Mouse (Mus musculus) ES-E14 (cell line): ENCODE measurements around the gene Vax1. TPM values are rescaled to one million over a fixed set of nuclear protein-coding genes. Genes with fewer than 3 reads are reported as not detected.

Source experiments
- DNase-seq: peaks from one replicate; pipeline ENCODE4 v3.0.0-alpha.2; 2013; ENCODE audit warnings: low read depth, low spot score
- H3K27ac ChIP-seq: 2 replicates; pipeline ENCODE4 v1.5.1; 2012; ENCODE audit warnings: low read depth, mild to moderate bottlenecking, low read length, moderate library complexity, mixed read lengths; ENCODE audit not compliant: poor library complexity, insufficient read depth, severe bottlenecking
- H3K36me3 ChIP-seq: 2 replicates; pipeline ENCODE4 v1.6.1; 2012; ENCODE audit warnings: mild to moderate bottlenecking, low read length, moderate library complexity, mixed read lengths; ENCODE audit not compliant: control insufficient read depth, poor library complexity, insufficient read depth, severe bottlenecking
- H3K4me1 ChIP-seq, 2 experiments: fragments of 150-350 bp in 1 of 2; sonication (generic) in 1 of 2; 2 replicates each; pipeline ENCODE4 v1.6.1; 2012; ENCODE audit warnings: low read length in 2 of 2, mild to moderate bottlenecking in 1 of 2, mixed read lengths in 1 of 2; ENCODE audit not compliant: control insufficient read depth in 2 of 2, insufficient read depth in 2 of 2, poor library complexity in 1 of 2
- H3K4me3 ChIP-seq, 2 experiments: fragments of 150-350 bp in 1 of 2; sonication (generic) in 1 of 2; 2 replicates each; pipeline ENCODE4 v1.5.1; 2012; ENCODE audit warnings: low read length in 2 of 2, low read depth in 1 of 2, mild to moderate bottlenecking in 1 of 2, mixed read lengths in 1 of 2; ENCODE audit not compliant: insufficient read depth in 1 of 2, poor library complexity in 1 of 2, severe bottlenecking in 1 of 2
- H3K9ac ChIP-seq: 2 replicates; pipeline ENCODE4 v1.6.1; 2012; ENCODE audit warnings: low read depth, mild to moderate bottlenecking, low read length, mixed read lengths; ENCODE audit not compliant: poor library complexity, insufficient read depth, severe bottlenecking
- H3K9me3 ChIP-seq: fragments of 150-350 bp; sonication (generic); 2 replicates; pipeline ENCODE4 v1.6.1; 2012; ENCODE audit warnings: low read depth, mild to moderate bottlenecking, low read length; ENCODE audit not compliant: control insufficient read depth, insufficient read depth
- CHD2 ChIP-seq: IDR thresholded peaks from 2 replicates; pipeline ENCODE4 v1.6.1; 2014; ENCODE audit warnings: mild to moderate bottlenecking, low read depth, low read length, inconsistent platforms
- HCFC1 ChIP-seq: IDR thresholded peaks from 2 replicates; pipeline ENCODE4 v1.6.1; 2012; ENCODE audit warnings: low read length, inconsistent platforms, borderline replicate concordance; ENCODE audit not compliant: insufficient read depth
- MAFK ChIP-seq: IDR thresholded peaks from 2 replicates; pipeline ENCODE4 v1.6.1; 2014; ENCODE audit warnings: mild to moderate bottlenecking, low read depth, low read length, inconsistent platforms; ENCODE audit not compliant: insufficient read depth
- ZC3H11A ChIP-seq: IDR thresholded peaks from 2 replicates; pipeline ENCODE4 v1.6.1; 2012; ENCODE audit warnings: low read depth, mild to moderate bottlenecking, inconsistent platforms, low read length, borderline replicate concordance
- ZNF384 ChIP-seq: IDR thresholded peaks from 2 replicates; pipeline ENCODE4 v1.6.1; 2012; ENCODE audit warnings: low read depth, low read length, inconsistent platforms
- in situ Hi-C, 2 experiments: fragments of 600-800 bp; cut with MboI; formaldehyde crosslinking; loops; one replicate each; pipeline ENCODE4 v1.15.1; 2025; ENCODE audit warnings: low sequenced_read_pairs in 2 of 2, inconsistent platforms in 1 of 2; ENCODE audit not compliant: unreplicated experiment in 2 of 2
- total RNA-seq: library from RNA; depleted of rRNA; stranded (reverse); fragments of 300-350 nt; gene quantifications from 2 replicates; pipeline ENCODE4 v1.2.3, GENCODE M21; 2012

Gene Vax1
- total RNA-seq, 1 experiment, result not detected

GRCm38 (mm10) chr19:59168386-59168905 is 1.4 kb downstream of the Vax1 start:
- H3K4me1 ChIP-seq, result peaks cover 0 to 6% of the 10 kb centered on the region in 2 experiments; a peak in 1 of 4 replicates
- H3K36me3 ChIP-seq, result no peaks in the 10 kb centered on the region
- no peak overlapping the region for H3K4me3 ChIP-seq
- no peak overlapping the region for H3K27ac ChIP-seq
- in situ Hi-C loops, result loop anchor here in 1 of 2 experiments (5.0 kb wide), 1 partner anchor 294 kb away; no protein-coding TSS in a partner anchor
- H3K9me3 ChIP-seq, result no peaks in the 10 kb centered on the region
- TF ChIP-seq ZNF384 (no peak), CHD2 (no peak), HCFC1 (no peak), MAFK (no peak), ZC3H11A (no peak)
- no peak for DNase-seq
- H3K9ac ChIP-seq, result no peak overlapping the region

DNA sequence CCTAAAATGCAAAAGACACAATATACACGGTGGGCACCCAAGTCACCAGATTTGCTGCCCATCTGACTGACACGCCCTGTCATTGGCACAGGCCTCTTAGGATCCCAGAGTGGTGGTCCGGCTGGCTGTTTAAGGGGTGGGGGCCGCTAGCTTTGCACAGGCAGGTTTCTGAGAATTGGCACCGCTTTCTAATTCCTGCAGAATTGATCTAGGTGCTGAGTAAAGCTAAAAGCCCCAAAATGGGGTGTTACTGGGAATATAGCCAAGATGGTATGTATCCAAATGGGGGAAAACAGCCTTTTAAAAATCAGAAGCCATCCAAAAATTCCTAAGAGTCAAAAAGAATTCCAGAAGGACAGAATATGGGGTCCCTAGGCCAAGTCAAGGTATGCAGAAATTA is 2.0 kb downstream of the Vax1 start:
- H3K9ac ChIP-seq, result no peak overlapping the region
- H3K9me3 ChIP-seq, result no peaks in the 10 kb centered on the region
- H3K27ac ChIP-seq, result no peak overlapping the region
- no peak for TF ChIP-seq MAFK
- TF ChIP-seq CHD2, result no peak
- TF ChIP-seq ZC3H11A, result no peak
- no peak for TF ChIP-seq ZNF384
- TF ChIP-seq HCFC1, result no peak
- no peak overlapping the region for H3K4me3 ChIP-seq
- H3K4me1 ChIP-seq, result peaks cover 0 to 6% of the 10 kb centered on the region in 2 experiments; a peak in 1 of 4 replicates
- DNase-seq, result no peak
- H3K36me3 ChIP-seq, result no peaks in the 10 kb centered on the region
- in situ Hi-C loops, result loop anchor here in 1 of 2 experiments (5.0 kb wide), 1 partner anchor 294 kb away; no protein-coding TSS in a partner anchor

- H3K9me3 ChIP-seq, result no peaks in the 10 kb centered on the region
- no peak for DNase-seq
- in situ Hi-C loops, result loop anchor here in 1 of 2 experiments (5.0 kb wide), 1 partner anchor 295 kb away; no protein-coding TSS in a partner anchor
- no peak for TF ChIP-seq MAFK
- TF ChIP-seq HCFC1, result no peak
- no peak for TF ChIP-seq ZNF384
- TF ChIP-seq ZC3H11A, result no peak
- no peak for TF ChIP-seq CHD2
- peaks cover 0 to 6% of the 10 kb centered on the region in 2 experiments; a peak in 1 of 4 replicates for H3K4me1 ChIP-seq
- H3K27ac ChIP-seq, result no peak overlapping the region
- no peaks in the 10 kb centered on the region for H3K36me3 ChIP-seq
- H3K9ac ChIP-seq, result no peak overlapping the region; the same call in 1 of the 2 replicates
- H3K4me3 ChIP-seq, result peak overlapping the region in 1 of 2 experiments; percentile 69; a peak in 2 of 4 replicates
These were observed 3.0 kb downstream of the Vax1 start for GRCm38 (mm10) chr19:59166879-59167278.

GRCm38 (mm10) chr19:59166311-59166761 is 3.5 kb downstream of the Vax1 start:
- TF ChIP-seq ZC3H11A (no peak), MAFK (no peak), ZNF384 (no peak), CHD2 (no peak), HCFC1 (no peak)
- in situ Hi-C loops, result loop anchor here in 1 of 2 experiments (5.0 kb wide), 1 partner anchor 296 kb away; no protein-coding TSS in a partner anchor
- Histone ChIP-seq H3K4me3 (peak overlapping the region; percentile 56 to 69), H3K36me3 (no peaks in the 10 kb centered on the region), H3K4me1 (peaks cover 0 to 6% of the 10 kb centered on the region in 2 experiments; a peak in 1 of 4 replicates), H3K9me3 (no peaks in the 10 kb centered on the region), H3K9ac (peak overlapping the region; percentile 12), H3K27ac (no peak overlapping the region)
- DNase-seq, result no peak
